Mouse (Mus musculus): ENCODE data around the gene Nfkb1. TPM values are rescaled to one million over a fixed set of nuclear protein-coding genes. Genes with fewer than 3 reads are reported as not detected.

The Nfkb1 gene
- polyA plus RNA-seq, 1 experiment from 2014 or later: 10.5 TPM

- ATAC-seq (ENCODE audit: low FRiP score, low read depth): no peak
Observed at GRCm38 (mm10) chr3:135722104-135722503, 30.8 kb upstream of the Nfkb1 start.

DNA sequence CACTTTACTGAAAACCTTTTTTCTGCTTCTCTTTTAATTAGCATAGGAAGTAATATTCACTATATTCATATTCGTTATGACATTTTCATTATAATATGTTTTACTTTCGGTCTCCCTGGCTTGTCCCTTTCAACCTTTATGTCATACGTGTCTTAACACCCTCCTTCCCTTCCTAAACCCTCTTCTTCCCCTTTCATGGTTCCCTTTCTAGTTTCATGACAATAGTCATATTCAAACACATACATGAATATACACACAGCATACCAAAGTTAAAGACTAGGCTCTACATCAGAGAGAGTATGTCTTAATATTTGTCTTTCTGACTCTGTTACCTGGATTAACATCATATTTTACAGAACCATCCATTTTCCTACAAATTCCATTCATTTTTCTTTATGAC lies 28.6 kb upstream of the Nfkb1 start:
- no peak for ATAC-seq (ENCODE audit: low FRiP score, low read depth)
- Histone ChIP-seq H3K27ac (replicated peaks) (no peak overlapping the region), H3K36me3 (no peaks in the 10 kb centered on the region), H3K27me3 (no peaks in the 10 kb centered on the region), H3K4me3 (no peak overlapping the region), H3K4me1 (no peaks in the 10 kb centered on the region), H3K4me2 (replicated peaks) (no peak overlapping the region), H3K9ac (replicated peaks) (no peak overlapping the region), H3K9me3 (no peaks in the 10 kb centered on the region)
- WGBS: 94% methylated on average over 3 of the region's 3 CpGs

More at GRCm38 (mm10) chr3:135722104-135722503, 30.8 kb upstream of the Nfkb1 start:
- Histone ChIP-seq H3K9me3 (no peaks in the 10 kb centered on the region), H3K4me3 (no peak overlapping the region), H3K27ac (replicated peaks) (no peak overlapping the region), H3K4me2 (replicated peaks) (no peak overlapping the region), H3K36me3 (no peaks in the 10 kb centered on the region), H3K9ac (replicated peaks) (no peak overlapping the region), H3K27me3 (no peaks in the 10 kb centered on the region), H3K4me1 (no peaks in the 10 kb centered on the region)
- WGBS: 95% methylated on average over 2 of the region's 2 CpGs

DNA sequence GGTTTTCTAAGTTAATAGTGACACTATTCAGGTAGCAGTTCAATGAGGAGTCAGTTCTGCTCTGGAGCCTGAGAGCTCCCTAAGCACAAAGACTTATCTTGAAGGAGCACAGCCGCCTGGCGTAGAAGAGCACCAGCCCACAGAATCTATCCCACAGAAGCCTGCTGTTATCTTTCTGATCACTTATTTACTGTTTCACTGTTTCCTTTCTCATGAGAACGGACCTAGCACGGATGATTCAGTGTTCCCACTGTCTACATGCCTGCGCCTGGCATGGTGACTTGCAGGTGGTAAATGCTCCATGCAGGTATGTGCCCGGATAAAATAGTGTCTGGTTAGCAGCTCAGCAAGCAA lies 27.8 kb upstream of the Nfkb1 start:
- Histone ChIP-seq H3K27me3 (no peaks in the 10 kb centered on the region), H3K9ac (replicated peaks) (no peak overlapping the region), H3K36me3 (no peaks in the 10 kb centered on the region), H3K4me2 (replicated peaks) (no peak overlapping the region), H3K4me1 (no peaks in the 10 kb centered on the region), H3K27ac (replicated peaks) (no peak overlapping the region), H3K9me3 (no peaks in the 10 kb centered on the region), H3K4me3 (no peak overlapping the region)
- 91% methylated on average over 6 of the region's 6 CpGs for WGBS
- no peak for ATAC-seq (ENCODE audit: low FRiP score, low read depth)

- Histone ChIP-seq H3K4me2 (replicated peaks) (no peak overlapping the region), H3K27me3 (no peaks in the 10 kb centered on the region), H3K9ac (replicated peaks) (no peak overlapping the region), H3K4me3 (no peak overlapping the region), H3K9me3 (no peaks in the 10 kb centered on the region), H3K27ac (replicated peaks) (no peak overlapping the region), H3K4me1 (no peaks in the 10 kb centered on the region), H3K36me3 (no peaks in the 10 kb centered on the region)
- 87% methylated on average over 6 of the region's 6 CpGs for WGBS
- no peak for ATAC-seq (ENCODE audit: low FRiP score, low read depth)
Observed at GRCm38 (mm10) chr3:135718323-135719178, 27.2 kb upstream of the Nfkb1 start.

GRCm38 (mm10) chr3:135713016-135713950 lies 21.9 kb upstream of the Nfkb1 start:
- no peaks in the 10 kb centered on the region for H3K27me3 ChIP-seq
- H3K4me3 ChIP-seq: no peak overlapping the region
- H3K27ac ChIP-seq (replicated peaks): no peak overlapping the region
- H3K9me3 ChIP-seq: no peaks in the 10 kb centered on the region
- no peaks in the 10 kb centered on the region for H3K4me1 ChIP-seq
- H3K4me2 ChIP-seq (replicated peaks): no peak overlapping the region
- 47% methylated on average over 4 of the region's 4 CpGs for WGBS
- no peak for ATAC-seq (ENCODE audit: low FRiP score, low read depth)
- H3K9ac ChIP-seq (replicated peaks): no peak overlapping the region
- no peaks in the 10 kb centered on the region for H3K36me3 ChIP-seq

DNA sequence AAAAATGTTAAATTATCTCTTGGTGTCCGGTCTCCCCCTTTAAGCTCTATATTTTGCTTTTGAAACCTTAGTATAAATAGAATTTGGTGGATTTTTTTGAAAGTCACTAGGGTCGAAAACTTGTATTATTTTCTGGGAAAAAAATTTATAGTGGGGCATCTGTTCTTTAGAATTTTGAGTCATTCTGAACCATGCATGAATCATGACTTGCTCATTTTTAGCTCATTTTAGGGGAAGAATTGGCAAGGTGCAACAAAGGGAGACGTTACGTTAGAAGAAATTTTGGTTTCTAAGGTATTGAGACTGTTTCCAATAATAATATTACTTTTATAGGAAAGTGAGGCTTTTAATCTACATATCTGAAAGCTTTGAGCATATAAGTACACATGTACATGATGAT lies 20.3 kb upstream of the Nfkb1 start:
- Histone ChIP-seq H3K4me2 (replicated peaks) (no peak overlapping the region), H3K4me1 (no peaks in the 10 kb centered on the region), H3K4me3 (no peak overlapping the region), H3K36me3 (no peaks in the 10 kb centered on the region), H3K27ac (replicated peaks) (no peak overlapping the region), H3K9me3 (no peaks in the 10 kb centered on the region), H3K27me3 (no peaks in the 10 kb centered on the region), H3K9ac (replicated peaks) (no peak overlapping the region)
- ATAC-seq (ENCODE audit: low FRiP score, low read depth): no peak
- 94% methylated on average over 4 of the region's 4 CpGs for WGBS

GRCm38 (mm10) chr3:135711040-135711570 lies 19.8 kb upstream of the Nfkb1 start:
- no peak overlapping the region for H3K27ac ChIP-seq (replicated peaks)
- WGBS: 93% methylated on average over 9 of the region's 9 CpGs
- H3K9ac ChIP-seq (replicated peaks): no peak overlapping the region
- H3K4me2 ChIP-seq (replicated peaks): no peak overlapping the region
- no peaks in the 10 kb centered on the region for H3K4me1 ChIP-seq
- ATAC-seq (ENCODE audit: low FRiP score, low read depth): no peak
- no peaks in the 10 kb centered on the region for H3K9me3 ChIP-seq
- no peaks in the 10 kb centered on the region for H3K36me3 ChIP-seq
- no peak overlapping the region for H3K4me3 ChIP-seq
- no peaks in the 10 kb centered on the region for H3K27me3 ChIP-seq

DNA sequence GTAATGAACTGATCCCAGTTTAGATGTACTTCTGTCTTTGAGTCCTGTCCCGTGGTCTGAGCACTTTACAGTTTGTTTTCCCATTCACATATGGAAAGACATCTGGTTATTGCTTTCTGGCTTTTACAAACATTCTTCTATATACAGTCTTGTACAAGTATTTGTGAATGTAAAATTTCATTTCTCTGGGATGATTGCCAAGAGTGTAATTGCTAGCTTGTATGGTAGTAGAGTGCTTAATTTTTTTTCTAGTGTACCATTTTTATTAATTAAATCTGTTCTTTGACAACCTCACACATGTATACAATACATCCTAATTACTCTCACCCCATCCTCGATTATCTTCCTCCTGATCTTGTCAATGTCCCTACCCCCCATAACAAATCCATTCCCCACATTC lies 12.0 kb upstream of the Nfkb1 start:
- Histone ChIP-seq H3K4me3 (no peak overlapping the region), H3K9me3 (no peaks in the 10 kb centered on the region), H3K27me3 (peaks cover 7% of the 10 kb centered on the region; the same call in 1 of the 2 replicates), H3K4me1 (no peaks in the 10 kb centered on the region), H3K27ac (replicated peaks) (no peak overlapping the region), H3K4me2 (replicated peaks) (no peak overlapping the region), H3K9ac (replicated peaks) (no peak overlapping the region), H3K36me3 (no peaks in the 10 kb centered on the region)
- ATAC-seq (ENCODE audit: low FRiP score, low read depth): no peak
- WGBS: 82% methylated on average over 2 of the region's 2 CpGs

GRCm38 (mm10) chr3:135702658-135703057 lies 11.3 kb upstream of the Nfkb1 start:
- H3K9me3 ChIP-seq: no peaks in the 10 kb centered on the region
- no peak overlapping the region for H3K4me3 ChIP-seq
- 91% methylated on average over 5 of the region's 5 CpGs for WGBS
- H3K9ac ChIP-seq (replicated peaks): no peak overlapping the region
- H3K27ac ChIP-seq (replicated peaks): no peak overlapping the region
- H3K4me1 ChIP-seq: no peaks in the 10 kb centered on the region
- no peaks in the 10 kb centered on the region for H3K36me3 ChIP-seq
- no peak for ATAC-seq (ENCODE audit: low FRiP score, low read depth)
- peaks cover 7% of the 10 kb centered on the region; the same call in 1 of the 2 replicates for H3K27me3 ChIP-seq
- no peak overlapping the region for H3K4me2 ChIP-seq (replicated peaks)

DNA sequence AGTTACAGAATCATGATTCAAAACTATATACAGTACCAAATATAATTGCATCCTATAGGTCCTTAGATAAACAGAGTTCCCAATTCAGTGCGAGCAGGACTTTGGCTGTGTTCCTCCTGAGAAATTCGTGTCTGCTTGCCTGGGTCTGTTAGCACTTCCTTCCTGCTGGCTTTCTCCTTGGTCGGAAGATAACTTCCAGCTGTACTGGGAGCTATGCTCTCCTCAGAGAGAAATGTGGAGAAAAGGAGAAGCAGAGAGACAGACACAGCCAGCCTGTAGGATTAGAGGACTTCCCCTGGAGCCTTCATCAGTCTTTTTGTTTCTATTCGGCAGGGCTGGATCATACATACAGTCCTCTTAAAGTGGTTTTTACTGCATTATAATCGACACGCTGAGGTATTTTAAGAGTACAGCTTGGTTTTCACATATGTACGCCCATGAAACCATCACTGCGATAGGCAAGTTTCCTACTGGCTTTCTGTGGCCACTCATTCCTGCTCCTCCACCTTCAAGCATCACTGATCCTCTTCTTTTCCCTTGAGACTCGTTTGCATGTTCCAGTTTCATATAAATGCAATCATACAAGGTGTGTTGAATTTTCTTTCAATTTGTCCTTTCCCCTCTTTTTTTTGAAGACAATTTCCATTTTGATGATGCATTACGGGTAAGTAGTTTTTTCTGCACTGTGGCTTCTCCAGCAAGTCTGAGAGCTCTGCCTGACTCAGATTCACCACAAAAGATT lies 8.3 kb upstream of the Nfkb1 start:
- no peak overlapping the region for H3K9ac ChIP-seq (replicated peaks)
- peaks cover 7% of the 10 kb centered on the region; the same call in 1 of the 2 replicates for H3K27me3 ChIP-seq
- H3K9me3 ChIP-seq: no peaks in the 10 kb centered on the region
- H3K27ac ChIP-seq (replicated peaks): no peak overlapping the region
- 62% methylated on average over 10 of the region's 10 CpGs for WGBS
- H3K4me1 ChIP-seq: no peaks in the 10 kb centered on the region
- H3K36me3 ChIP-seq: no peaks in the 10 kb centered on the region
- no peak overlapping the region for H3K4me2 ChIP-seq (replicated peaks)
- ATAC-seq (ENCODE audit: low FRiP score, low read depth): no peak
- H3K4me3 ChIP-seq: no peak overlapping the region

GRCm38 (mm10) chr3:135698466-135698975 lies 7.2 kb upstream of the Nfkb1 start:
- no peak overlapping the region for H3K4me2 ChIP-seq (replicated peaks)
- peaks cover 12% of the 10 kb centered on the region for H3K27me3 ChIP-seq
- WGBS: 72% methylated on average over 12 of the region's 12 CpGs
- H3K4me3 ChIP-seq: no peak overlapping the region
- H3K9me3 ChIP-seq: no peaks in the 10 kb centered on the region
- no peak overlapping the region for H3K9ac ChIP-seq (replicated peaks)
- H3K36me3 ChIP-seq: no peaks in the 10 kb centered on the region
- no peak for ATAC-seq (ENCODE audit: low FRiP score, low read depth)
- H3K27ac ChIP-seq (replicated peaks): no peak overlapping the region
- no peaks in the 10 kb centered on the region for H3K4me1 ChIP-seq

Measured in midbrain, embryonic 12.5 days (tissue).